Mouse (Mus musculus) retina, embryonic 14.5 days (tissue): ENCODE results near the gene Tll2.

Experiments
- DNase-seq: peaks from one replicate; pipeline ENCODE4 v3.0.0-alpha.2; 2015; ENCODE audit warnings: low spot score

The Tll2 gene

GRCm38 (mm10) chr19:41087901-41088300, 118.7 kb downstream of the Tll2 start:
- no peak for DNase-seq

DNA sequence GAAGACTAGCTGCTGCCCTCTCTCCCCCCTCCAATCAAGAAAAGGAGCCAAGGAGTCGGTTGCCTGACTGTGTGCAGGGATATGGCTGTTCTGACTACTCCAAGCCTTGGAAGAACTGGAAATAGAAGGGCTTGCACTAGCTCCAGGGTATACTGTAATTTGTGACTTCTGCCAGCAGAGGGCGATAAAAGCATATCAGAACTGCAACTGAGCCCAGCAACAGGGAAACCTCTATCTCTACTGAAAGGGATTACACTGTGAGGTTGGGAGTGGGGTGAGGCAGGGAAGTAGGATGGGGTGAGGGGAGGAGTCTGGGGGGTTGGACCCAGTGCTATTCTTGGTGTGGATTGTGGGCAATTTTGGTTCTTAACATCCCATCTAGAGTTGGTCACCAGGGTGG, 119.9 kb downstream of the Tll2 start:
- peak; percentile 89 for DNase-seq

DNA sequence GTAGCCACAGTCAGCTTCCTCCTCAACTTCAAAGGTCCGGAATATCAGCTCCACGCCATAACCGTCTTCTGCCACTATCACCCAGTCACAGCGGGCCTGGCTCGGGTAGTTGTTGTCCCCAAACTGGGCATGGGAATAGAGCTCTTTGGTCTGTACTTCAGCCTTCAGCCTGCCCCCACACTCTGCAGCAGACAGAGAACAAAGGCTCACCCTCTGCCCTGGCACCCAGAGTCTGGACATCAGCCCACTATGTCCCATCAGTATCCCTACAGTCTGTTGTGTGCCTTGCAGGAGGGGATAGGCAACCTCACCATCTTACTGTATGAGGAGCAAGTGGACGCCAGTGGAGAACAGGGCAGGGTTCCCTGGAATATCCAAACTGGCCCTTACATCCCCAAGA, 120.3 kb downstream of the Tll2 start:
- no peak for DNase-seq

- no peak for DNase-seq
These were observed 123.0 kb downstream of the Tll2 start for GRCm38 (mm10) chr19:41083646-41084045.

DNA sequence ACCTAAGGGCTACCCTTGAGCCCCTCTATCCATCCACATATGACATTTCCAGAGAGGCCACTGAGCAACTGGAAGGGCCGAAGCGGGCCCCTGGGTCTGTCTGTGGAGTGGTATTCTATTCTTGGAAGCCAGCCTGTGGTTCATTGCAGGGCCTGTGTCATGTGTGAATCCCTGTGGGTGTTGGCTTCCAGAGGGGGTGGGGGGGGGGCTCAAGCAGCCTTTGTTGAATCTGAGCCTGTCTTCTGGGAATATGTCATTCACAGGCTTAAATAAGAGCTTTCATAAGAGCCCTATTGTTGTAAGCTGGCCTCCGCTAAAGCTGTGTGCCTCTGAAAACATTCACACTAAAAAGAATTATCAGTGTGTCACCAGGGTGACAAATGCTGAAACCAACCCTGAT, 125.0 kb downstream of the Tll2 start:
- DNase-seq: no peak

- no peak for DNase-seq
These were observed 129.7 kb downstream of the Tll2 start, which contains the start of gene Opalin for GRCm38 (mm10) chr19:41076906-41077305. Gene Opalin (minus strand): TSS chr19:41077113.

GRCm38 (mm10) chr19:41073746-41074455, 132.7 kb downstream of the Tll2 start:
- no peak for DNase-seq

- DNase-seq: peak; percentile 97
These were observed 135.1 kb downstream of the Tll2 start for GRCm38 (mm10) chr19:41071500-41071899.

DNA sequence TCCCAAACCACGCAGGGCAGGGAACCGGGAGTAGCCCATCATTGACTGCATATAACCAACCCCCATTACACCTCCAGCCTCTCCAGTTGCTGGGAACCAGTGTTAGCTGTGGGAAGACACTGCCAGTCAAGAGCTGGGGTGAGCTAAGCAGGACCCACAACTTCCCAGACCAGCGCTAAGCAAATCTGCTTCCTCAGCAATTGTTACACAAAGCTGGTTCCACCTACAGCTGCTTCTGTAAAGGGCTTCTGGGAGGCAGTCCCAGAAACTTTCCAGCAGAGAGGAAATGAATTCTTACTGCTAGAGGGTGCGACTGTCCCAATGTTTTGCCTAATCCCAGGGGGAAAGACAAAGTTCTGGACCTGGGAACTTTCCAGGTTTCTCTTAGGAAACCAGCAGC, 151.9 kb downstream of the Tll2 start:
- no peak for DNase-seq

- DNase-seq: peak; percentile 60
These were observed 153.1 kb downstream of the Tll2 start for GRCm38 (mm10) chr19:41053530-41053929.

- no peak for DNase-seq
These were observed 154.4 kb downstream of the Tll2 start for GRCm38 (mm10) chr19:41052247-41052646.

GRCm38 (mm10) chr19:41051714-41052113, 154.9 kb downstream of the Tll2 start:
- no peak for DNase-seq

- no peak for DNase-seq
These were observed 158.5 kb downstream of the Tll2 start for GRCm38 (mm10) chr19:41048187-41048559.

DNA sequence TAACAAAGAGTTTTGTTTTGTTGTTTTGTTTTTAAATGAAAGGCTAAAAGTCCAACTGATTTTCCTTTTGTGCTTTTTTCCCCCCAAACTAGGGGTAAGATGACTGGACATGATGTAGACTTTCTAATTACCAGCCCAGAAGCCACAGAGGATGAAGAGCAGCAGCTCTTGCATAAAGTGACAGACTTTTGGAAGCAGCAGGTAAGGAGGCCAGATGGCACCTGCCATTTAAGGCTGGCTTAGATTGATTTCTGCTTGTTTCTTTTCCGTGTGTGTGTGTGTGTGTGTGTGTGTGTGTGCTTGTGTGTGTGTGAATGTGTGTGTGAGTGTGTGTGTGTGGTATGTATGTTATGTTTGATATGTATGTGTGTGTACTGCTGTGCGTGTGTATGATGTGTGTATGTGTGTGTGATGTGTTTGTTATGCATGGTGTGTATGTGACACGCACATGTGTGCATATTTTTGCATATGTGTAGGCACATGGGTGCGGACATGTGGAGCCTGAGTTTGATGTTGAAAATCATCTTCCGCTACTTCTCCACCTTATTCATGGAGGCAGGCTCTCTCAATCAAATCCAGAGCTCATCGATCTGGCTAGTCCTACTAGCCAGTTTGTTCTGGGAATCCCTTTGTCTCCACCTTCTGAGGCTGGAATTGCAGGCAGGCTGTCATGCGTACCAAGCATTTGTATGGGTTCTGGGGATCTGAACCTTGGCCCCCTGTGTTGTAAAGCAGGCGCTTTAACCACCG, 159.0 kb downstream of the Tll2 start:
- DNase-seq: peak; percentile 7

DNA sequence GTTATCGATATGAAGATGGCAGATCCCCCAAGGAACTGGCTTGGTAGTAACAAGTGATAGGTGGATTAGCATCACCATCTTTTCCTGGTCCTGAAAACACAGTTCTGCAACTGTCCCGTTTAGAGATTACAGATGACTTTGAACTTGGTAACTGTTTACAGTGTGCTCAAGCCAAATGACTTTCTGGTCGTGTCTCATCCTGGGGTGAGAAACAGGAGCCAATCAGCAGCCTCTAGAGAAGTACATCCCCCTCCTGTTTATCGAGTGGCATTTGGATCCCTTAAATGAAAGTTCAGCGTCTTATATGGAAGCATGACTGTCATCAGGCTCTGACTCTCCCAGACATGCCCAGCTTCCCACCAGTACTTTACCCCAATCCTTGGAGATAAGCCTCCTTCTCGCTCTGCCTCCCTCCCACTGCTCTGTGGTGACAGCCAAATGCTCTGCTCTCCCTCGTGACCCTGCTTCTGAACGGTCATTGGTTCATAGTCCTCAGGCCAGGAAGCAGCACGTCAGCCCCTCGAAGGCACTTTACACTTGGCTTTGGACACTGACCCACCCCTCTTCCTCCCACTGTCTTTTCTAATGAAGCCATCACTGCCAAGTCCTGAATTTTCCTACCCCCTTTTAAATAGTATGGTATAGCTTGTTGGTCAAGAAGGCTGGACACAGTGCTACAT, 161.4 kb downstream of the Tll2 start:
- DNase-seq: peak; percentile 14

DNA sequence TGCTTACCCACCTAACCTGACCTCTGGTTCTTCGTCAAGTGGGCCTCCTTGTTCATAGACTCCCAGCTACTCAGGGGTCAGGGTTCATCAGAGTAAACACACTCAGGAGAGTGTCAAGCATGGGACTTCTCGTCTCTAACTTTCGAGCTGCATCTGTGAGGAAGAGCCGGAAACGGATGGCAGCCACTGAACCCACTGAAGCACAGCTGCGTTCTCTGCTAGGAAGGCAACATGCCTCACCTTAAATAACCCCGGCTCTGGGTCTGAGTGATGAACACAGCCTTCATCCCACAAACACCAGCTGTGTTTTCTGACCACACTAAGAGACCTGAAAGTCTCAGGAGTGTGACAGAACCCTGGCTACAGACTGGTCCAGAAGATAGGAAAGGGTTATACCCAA, 167.5 kb downstream of the Tll2 start:
- DNase-seq: no peak

- DNase-seq: no peak
These were observed 170.7 kb downstream of the Tll2 start for GRCm38 (mm10) chr19:41035809-41036551.
